22 mouse cellular contexts compared by ENCODE assay signal in the genomic region with DNA sequence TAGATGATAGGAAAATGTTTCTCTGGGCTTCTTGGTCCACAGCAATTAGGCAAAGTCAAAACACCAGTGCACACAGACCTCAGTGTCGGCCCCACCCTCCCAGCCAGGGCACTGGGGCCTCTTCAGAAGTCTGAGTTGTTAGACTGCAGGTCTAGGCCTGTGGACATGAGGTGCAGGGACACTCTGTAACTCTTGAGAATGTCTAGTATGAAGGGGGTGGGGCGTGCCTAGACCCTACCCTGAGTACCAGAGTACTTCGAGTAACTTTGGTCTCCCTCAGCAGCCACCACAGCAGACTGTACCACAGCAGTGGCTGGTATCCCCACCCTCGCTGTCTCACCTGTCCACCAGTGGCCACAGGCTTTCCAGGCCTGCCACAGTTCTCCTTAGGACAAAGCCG. TPM values are rescaled to one million over a fixed set of nuclear protein-coding genes. Genes with fewer than 3 reads are reported as not detected.
DNase-seq lines count a peak whose midpoint lies in the region; ATAC-seq and TF ChIP-seq lines count a peak whose summit lies in the region.
"Had no signal": no experiment of that assay in that cellular context is flagged by ENCODE, and none has a peak within 500 bp of the region (broad histone marks: within the 10 kb centered on the region; RNA-seq: fewer than 3 reads in every experiment).

No protein-coding gene starts in this region.

- peak overlapping the region; percentile 70; the same call in 1 of the 2 replicates for H3K27ac ChIP-seq in hindbrain, embryonic 15.5 days (replicated peaks)
- H3K27ac ChIP-seq in hindbrain, embryonic 11.5 days (ENCODE audit: low read depth, low read length), result no peak overlapping the region
- H3K27ac ChIP-seq in lung, postnatal 0 days (ENCODE audit: low read length), result peak overlapping the region; percentile 64; the same call in 1 of the 2 replicates
- H3K27ac ChIP-seq in embryonic facial prominence, embryonic 10.5 days (replicated peaks), result peak overlapping the region; percentile 48; the same call in 1 of the 2 replicates
- peak overlapping the region; percentile 96 for H3K27ac ChIP-seq in intestine, postnatal 0 days (ENCODE audit: low read depth, low read length)
- H3K27ac ChIP-seq: heart, embryonic 15.5 days; layer of hippocampus, adult 2 months; limb, embryonic 12.5 days; liver, embryonic 12.5 days had no signal

- TF ChIP-seq EP300 in lung, postnatal 0 days (IDR thresholded peaks at IDR 0.05), result peak; percentile 95

- peaks cover 38% of the 10 kb centered on the region for H3K4me1 ChIP-seq in hindbrain, embryonic 15.5 days (replicated peaks)
- 0 out of 2 replicates have a peak, but pooled peaks cover 2% of the 10 kb centered on the region for H3K4me1 ChIP-seq in hindbrain, embryonic 11.5 days (replicated peaks; ENCODE audit: control insufficient read depth, insufficient read depth, low read length)
- peaks cover 8% of the 10 kb centered on the region; the same call in 1 of the 2 replicates for H3K4me1 ChIP-seq in lung, postnatal 0 days (ENCODE audit: insufficient read depth, low read depth, low read length)
- H3K4me1 ChIP-seq in embryonic facial prominence, embryonic 10.5 days, result peaks cover 51% of the 10 kb centered on the region
- peaks cover 39% of the 10 kb centered on the region for H3K4me1 ChIP-seq in intestine, postnatal 0 days (replicated peaks; ENCODE audit: control insufficient read depth, insufficient read depth, low read length)

- H3K36me3 ChIP-seq in hindbrain, embryonic 15.5 days, result no peaks in the 10 kb centered on the region
- no peaks in the 10 kb centered on the region for H3K36me3 ChIP-seq in hindbrain, embryonic 11.5 days (ENCODE audit: control insufficient read depth, insufficient read depth, low read length)
- H3K36me3 ChIP-seq in lung, postnatal 0 days (ENCODE audit: insufficient read depth, low read length), result no peaks in the 10 kb centered on the region
- no peaks in the 10 kb centered on the region for H3K36me3 ChIP-seq in embryonic facial prominence, embryonic 10.5 days (replicated peaks)
- peaks cover 7% of the 10 kb centered on the region for H3K36me3 ChIP-seq in intestine, postnatal 0 days (ENCODE audit: control insufficient read depth, insufficient read depth)
- H3K36me3 ChIP-seq: heart, embryonic 15.5 days; limb, embryonic 12.5 days; liver, embryonic 12.5 days; midbrain, embryonic 15.5 days had no signal

- no peak overlapping the region for H3K4me2 ChIP-seq in hindbrain, embryonic 15.5 days
- H3K4me2 ChIP-seq in hindbrain, embryonic 11.5 days (replicated peaks; ENCODE audit: low read depth, low read length), result no peak overlapping the region
- H3K4me2 ChIP-seq in lung, postnatal 0 days (replicated peaks; ENCODE audit: low read depth, low read length), result no peak overlapping the region
- no peak overlapping the region for H3K4me2 ChIP-seq in intestine, postnatal 0 days (replicated peaks; ENCODE audit: low read depth)
- H3K4me2 ChIP-seq: heart, embryonic 15.5 days; limb, embryonic 12.5 days; liver, embryonic 12.5 days; midbrain, embryonic 15.5 days had no signal

- H3K27me3 ChIP-seq in hindbrain, embryonic 15.5 days, result no peaks in the 10 kb centered on the region
- H3K27me3 ChIP-seq in hindbrain, embryonic 11.5 days (ENCODE audit: control insufficient read depth, insufficient read depth, low read length), result no peaks in the 10 kb centered on the region
- no peaks in the 10 kb centered on the region for H3K27me3 ChIP-seq in lung, postnatal 0 days (replicated peaks; ENCODE audit: insufficient read depth, low read length)
- no peaks in the 10 kb centered on the region for H3K27me3 ChIP-seq in embryonic facial prominence, embryonic 10.5 days (replicated peaks; ENCODE audit: low read depth, poor library complexity, severe bottlenecking)
- no peaks in the 10 kb centered on the region for H3K27me3 ChIP-seq in intestine, postnatal 0 days (replicated peaks; ENCODE audit: control insufficient read depth, insufficient read depth, low read length)
- H3K27me3 ChIP-seq: heart, embryonic 15.5 days; limb, embryonic 12.5 days; liver, embryonic 12.5 days; megakaryocyte, embryonic 14.5 days; midbrain, embryonic 15.5 days had no signal

- ATAC-seq in hindbrain, embryonic 15.5 days (ENCODE audit: low FRiP score, low read depth), result 0 out of 2 replicates have a peak, but pooled peaks have one; percentile 12
- ATAC-seq in hindbrain, embryonic 11.5 days (ENCODE audit: low FRiP score), result no peak
- ATAC-seq in lung, postnatal 0 days, result peak; percentile 88
- ATAC-seq in intestine, postnatal 0 days, result no peak
- ATAC-seq: liver, embryonic 12.5 days; midbrain, embryonic 15.5 days had no signal

- no peak overlapping the region for H3K9ac ChIP-seq in hindbrain, embryonic 15.5 days
- no peak overlapping the region for H3K9ac ChIP-seq in hindbrain, embryonic 11.5 days (ENCODE audit: low read depth, low read length)
- H3K9ac ChIP-seq in lung, postnatal 0 days (replicated peaks; ENCODE audit: low read depth), result no peak overlapping the region
- H3K9ac ChIP-seq in intestine, postnatal 0 days (ENCODE audit: low read depth, low read length), result no peak overlapping the region
- H3K9ac ChIP-seq: heart, embryonic 15.5 days; limb, embryonic 12.5 days; liver, embryonic 12.5 days; midbrain, embryonic 15.5 days had no signal

- no peaks in the 10 kb centered on the region for H3K9me3 ChIP-seq in hindbrain, embryonic 15.5 days
- H3K9me3 ChIP-seq in hindbrain, embryonic 11.5 days (ENCODE audit: control insufficient read depth, low read length), result no peaks in the 10 kb centered on the region
- no peaks in the 10 kb centered on the region for H3K9me3 ChIP-seq in lung, postnatal 0 days (ENCODE audit: low read length)
- no peaks in the 10 kb centered on the region for H3K9me3 ChIP-seq in embryonic facial prominence, embryonic 10.5 days
- H3K9me3 ChIP-seq in intestine, postnatal 0 days (ENCODE audit: control insufficient read depth), result no peaks in the 10 kb centered on the region
- H3K9me3 ChIP-seq: heart, embryonic 15.5 days; limb, embryonic 12.5 days; liver, embryonic 12.5 days; megakaryocyte, embryonic 14.5 days; midbrain, embryonic 15.5 days had no signal

- TF ChIP-seq CTCF in lung, postnatal 0 days (IDR thresholded peaks at IDR 0.05), result no peak
- TF ChIP-seq CTCF in intestine, postnatal 0 days (IDR thresholded peaks at IDR 0.05; ENCODE audit: low read depth), result no peak

- no peak overlapping the region for H3K4me3 ChIP-seq in hindbrain, embryonic 15.5 days
- H3K4me3 ChIP-seq in hindbrain, embryonic 11.5 days (ENCODE audit: low read depth, low read length), result no peak overlapping the region
- no peak overlapping the region for H3K4me3 ChIP-seq in lung, postnatal 0 days (ENCODE audit: low read depth, low read length)
- H3K4me3 ChIP-seq in embryonic facial prominence, embryonic 10.5 days, result no peak overlapping the region
- H3K4me3 ChIP-seq in intestine, postnatal 0 days (ENCODE audit: low read depth, low read length), result no peak overlapping the region
- H3K4me3 ChIP-seq: heart, embryonic 15.5 days; layer of hippocampus, adult 2 months; limb, embryonic 12.5 days; liver, embryonic 12.5 days; megakaryocyte, embryonic 14.5 days; midbrain, embryonic 15.5 days had no signal

- no peak for DNase-seq in hindbrain, embryonic 11.5 days (ENCODE audit: low spot score)
- peak; percentile 60 for DNase-seq in lung, postnatal 0 days (ENCODE audit: low spot score)
- no peak for DNase-seq in lung, postnatal 14 days
- no peak for DNase-seq in embryonic facial prominence, embryonic 10.5 days (ENCODE audit: low spot score)
- DNase-seq in frontal cortex, postnatal 25 days (ENCODE audit: low spot score in 2 of 2), result no peak
- DNase-seq in kidney, adult 8-10 months, result no peak
- DNase-seq: adrenal gland, adult 2 months; cerebellum, adult 11 months; cerebellum, adult 9-11 months; heart, postnatal 36 days; kidney, adult 9 months; kidney, postnatal 25 days; right cerebral cortex, postnatal 14 days; spleen, adult 18-20 months had no signal

- WGBS in hindbrain, embryonic 15.5 days, result 97% methylated on average over 5 of the region's 5 CpGs
- WGBS in hindbrain, embryonic 11.5 days, result 87% methylated on average over 5 of the region's 5 CpGs
- WGBS in lung, postnatal 0 days, result 65% methylated on average over 5 of the region's 5 CpGs
- WGBS in embryonic facial prominence, embryonic 10.5 days, result 94% methylated on average over 5 of the region's 5 CpGs
- WGBS in intestine, postnatal 0 days, result 69% methylated on average over 5 of the region's 5 CpGs

RNA-seq across cellular contexts. Expression of a gene that starts 18.4 kb away (rescaled TPM):
- polyA plus RNA-seq in hindbrain, embryonic 15.5 days (2015; fragmentation: Nextera tagmentation; extraction: Ambion mirVana), result 35.1 and 38.7 TPM in 2 replicates
- polyA plus RNA-seq in hindbrain, embryonic 11.5 days (2014; fragmentation: Nextera tagmentation; extraction: Ambion mirVana), result 14.1 and 16.8 TPM in 2 replicates
- 9.7 and 10.9 TPM in 2 replicates for polyA plus RNA-seq in lung, postnatal 0 days (2015; fragmentation: Nextera tagmentation; extraction: Ambion mirVana)
- polyA plus RNA-seq in embryonic facial prominence, embryonic 10.5 days (2016; fragmentation: Nextera tagmentation; extraction: Ambion mirVana), result 13.7 and 17.7 TPM in 2 replicates
- 56.3 and 57.4 TPM in 2 replicates for polyA plus RNA-seq in intestine, postnatal 0 days (2015; fragmentation: Nextera tagmentation; extraction: Ambion mirVana)

RNA-seq across cellular contexts. Expression of a gene that starts 57.1 kb away (rescaled TPM):
- polyA plus RNA-seq in hindbrain, embryonic 15.5 days (2015; fragmentation: Nextera tagmentation; extraction: Ambion mirVana), result 63.3 and 68.4 TPM in 2 replicates
- 35.7 and 42.9 TPM in 2 replicates for polyA plus RNA-seq in hindbrain, embryonic 11.5 days (2014; fragmentation: Nextera tagmentation; extraction: Ambion mirVana)
- 9.7 and 10.1 TPM in 2 replicates for polyA plus RNA-seq in lung, postnatal 0 days (2015; fragmentation: Nextera tagmentation; extraction: Ambion mirVana)
- 35.4 and 36.9 TPM in 2 replicates for polyA plus RNA-seq in embryonic facial prominence, embryonic 10.5 days (2016; fragmentation: Nextera tagmentation; extraction: Ambion mirVana)
- 10.8 and 12.2 TPM in 2 replicates for polyA plus RNA-seq in intestine, postnatal 0 days (2015; fragmentation: Nextera tagmentation; extraction: Ambion mirVana)

RNA-seq across cellular contexts. Expression of a gene that starts 57.2 kb away (rescaled TPM):
- polyA plus RNA-seq in hindbrain, embryonic 15.5 days (2015; fragmentation: Nextera tagmentation; extraction: Ambion mirVana), result 10.4 and 11.3 TPM in 2 replicates
- polyA plus RNA-seq in hindbrain, embryonic 11.5 days (2014; fragmentation: Nextera tagmentation; extraction: Ambion mirVana), result 10.8 and 11.3 TPM in 2 replicates
- polyA plus RNA-seq in lung, postnatal 0 days (2015; fragmentation: Nextera tagmentation; extraction: Ambion mirVana), result 9.9 and 12.5 TPM in 2 replicates
- polyA plus RNA-seq in embryonic facial prominence, embryonic 10.5 days (2016; fragmentation: Nextera tagmentation; extraction: Ambion mirVana), result 9.7 and 11.2 TPM in 2 replicates
- polyA plus RNA-seq in intestine, postnatal 0 days (2015; fragmentation: Nextera tagmentation; extraction: Ambion mirVana), result 22.7 and 23.6 TPM in 2 replicates

Comparison
In these comparisons a context has a peak if more than half of its experiments do, and no peak if none do; other contexts are left out.
1. ATAC-seq: peak in hindbrain, embryonic 15.5 days (single experiment) and lung, postnatal 0 days (single experiment); none in hindbrain, embryonic 11.5 days (single experiment) and intestine, postnatal 0 days (single experiment).